Mouse (Mus musculus) midbrain, postnatal 0 days (tissue): ENCODE data around the gene Gm13030. TPM values are rescaled to one million over a fixed set of nuclear protein-coding genes. Genes with fewer than 3 reads are reported as not detected.

Experiments
- ATAC-seq: fragments of 200-750 bp; cut with Nextera tagmentation; 2 replicates; pipeline ENCODE4 v1.8.0; 2017; ENCODE audit warnings: moderate number of reproducible peaks, mild to moderate bottlenecking, moderate TSS enrichment, moderate library complexity; ENCODE audit not compliant: low FRiP score
- DNase-seq: peaks from one replicate; pipeline ENCODE4 v3.0.0-alpha.2; 2015; ENCODE audit warnings: low spot score
- H3K27ac ChIP-seq: fragments of 300-500 bp; sonication (generic); 2 replicates; pipeline ENCODE4 v1.5.1; 2014; ENCODE audit warnings: low read depth, mild to moderate bottlenecking, low read length, mixed read lengths
- H3K27me3 ChIP-seq: fragments of 300-500 bp; sonication (generic); 2 replicates; pipeline ENCODE4 v1.6.1; 2014; ENCODE audit warnings: low read length, control low read depth, mixed read lengths; ENCODE audit not compliant: insufficient read depth
- H3K36me3 ChIP-seq: fragments of 300-500 bp; sonication (generic); 2 replicates; pipeline ENCODE4 v1.6.1; 2014; ENCODE audit warnings: low read length, control low read depth, mixed read lengths; ENCODE audit not compliant: insufficient read depth
- H3K4me1 ChIP-seq: fragments of 300-500 bp; sonication (generic); 2 replicates; pipeline ENCODE4 v1.6.1; 2014; ENCODE audit warnings: mild to moderate bottlenecking, control low read depth, antibody characterized with exemption, low read length, mixed read lengths; ENCODE audit not compliant: insufficient read depth
- H3K4me2 ChIP-seq: fragments of 300-500 bp; sonication (generic); 2 replicates; pipeline ENCODE4 v1.6.1; 2014; ENCODE audit warnings: low read depth, mild to moderate bottlenecking, low read length, mixed read lengths; ENCODE audit not compliant: poor library complexity, severe bottlenecking
- H3K4me3 ChIP-seq: fragments of 300-500 bp; sonication (generic); 2 replicates; pipeline ENCODE4 v1.5.1; 2014; ENCODE audit warnings: low read depth, mild to moderate bottlenecking, low read length, moderate library complexity
- H3K9ac ChIP-seq: fragments of 300-500 bp; sonication (generic); replicated peaks from 2 replicates; pipeline ENCODE4 v1.6.1; 2014; ENCODE audit warnings: mild to moderate bottlenecking, low read length, moderate library complexity, mixed read lengths; ENCODE audit not compliant: poor library complexity, severe bottlenecking
- H3K9me3 ChIP-seq: fragments of 300-500 bp; sonication (generic); 2 replicates; pipeline ENCODE4 v1.6.1; 2016; ENCODE audit warnings: low read length, control low read depth
- CTCF ChIP-seq: IDR thresholded peaks from 2 replicates; pipeline ENCODE4 v1.5.1; 2016; ENCODE audit warnings: antibody characterized with exemption, mild to moderate bottlenecking
- WGBS: fragments of 180-500 bp; shearing (Covaris S2); extraction: QIAGEN DNeasy Blood & Tissue Kit; methylation state at CpG from one replicate; pipeline ENCODE4 v1.1.7; 2014; 5-methylcytosine and 5-hydroxymethylcytosine counted together
- polyA plus RNA-seq: library from polyadenylated mRNA; unstranded; fragments of >200 nt; fragmentation: Nextera tagmentation; extraction: Ambion mirVana; gene quantifications from 2 replicates; pipeline ENCODE4 v1.2.1, GENCODE M21; 2015
- total RNA-seq: library from RNA; depleted of rRNA; stranded (reverse); fragments of >200 nt; gene quantifications from 2 replicates; pipeline ENCODE4 v1.2.3, GENCODE M21; 2014; rRNA removed

Gm13030 gene
- total RNA-seq: not detected in 2 replicates
- polyA plus RNA-seq: not detected in 2 replicates

- no peak within 1 kb of the TSS for H3K4me2 ChIP-seq
- DNase-seq: no peak
- no peak for ATAC-seq
- TF ChIP-seq CTCF: no peak
- no peak within 1 kb of the TSS for H3K27ac ChIP-seq
- no peak within 1 kb of the TSS for H3K4me3 ChIP-seq
- no peaks in the 10 kb centered on the region for H3K9me3 ChIP-seq
- no peaks in the 10 kb centered on the region for H3K4me1 ChIP-seq
- 82% methylated on average over 6 of the region's 6 CpGs for WGBS
- no peak within 1 kb of the TSS for H3K9ac ChIP-seq
- no peaks in the 10 kb centered on the region for H3K27me3 ChIP-seq
- no peaks in the 10 kb centered on the region for H3K36me3 ChIP-seq
Measured at GRCm38 (mm10) chr4:138873864-138874263, at the start of gene Gm13030. Gene Gm13030 (minus strand): TSS chr4:138873964.

GRCm38 (mm10) chr4:138922131-138922459 lies 48.3 kb upstream of the Gm13030 start:
- 3% methylated on average over 11 of the region's 11 CpGs for WGBS
- Histone ChIP-seq H3K27me3 (no peaks in the 10 kb centered on the region), H3K9ac (0 out of 2 replicates have a peak overlapping the region, but pooled peaks have one; percentile 19), H3K27ac (no peak overlapping the region), H3K36me3 (no peaks in the 10 kb centered on the region), H3K4me3 (peak overlapping the region; percentile 30), H3K4me1 (0 out of 2 replicates have a peak, but pooled peaks cover 3% of the 10 kb centered on the region), H3K4me2 (peak overlapping the region; percentile 52), H3K9me3 (no peaks in the 10 kb centered on the region)
- TF ChIP-seq CTCF: peak; percentile 100
- peak; percentile 95 for DNase-seq
- ATAC-seq: peak; percentile 63

- peak; percentile 37 for TF ChIP-seq CTCF
- H3K4me2 ChIP-seq: peak overlapping the region; percentile 52
- no peak for DNase-seq
Measured at GRCm38 (mm10) chr4:138921254-138922130, 47.7 kb upstream of the Gm13030 start.

GRCm38 (mm10) chr4:138917282-138917681 lies 43.5 kb upstream of the Gm13030 start:
- H3K27ac ChIP-seq: no peak overlapping the region
- peak; percentile 36; the same call in 1 of the 2 replicates for TF ChIP-seq CTCF
- 85% methylated on average over 9 of the region's 9 CpGs for WGBS
- no peaks in the 10 kb centered on the region for H3K36me3 ChIP-seq
- ATAC-seq: no peak
- DNase-seq: no peak
- no peak overlapping the region for H3K4me3 ChIP-seq
- no peaks in the 10 kb centered on the region for H3K27me3 ChIP-seq
- no peak overlapping the region for H3K4me2 ChIP-seq
- H3K4me1 ChIP-seq: peaks cover 7% of the 10 kb centered on the region; the same call in 1 of the 2 replicates
- H3K9ac ChIP-seq: no peak overlapping the region
- H3K9me3 ChIP-seq: no peaks in the 10 kb centered on the region

More at GRCm38 (mm10) chr4:138921254-138922130, 47.7 kb upstream of the Gm13030 start:
- Histone ChIP-seq H3K27ac (no peak overlapping the region), H3K4me3 (peak overlapping the region; percentile 30), H3K36me3 (no peaks in the 10 kb centered on the region), H3K9me3 (no peaks in the 10 kb centered on the region), H3K9ac (0 out of 2 replicates have a peak overlapping the region, but pooled peaks have one; percentile 19), H3K4me1 (0 out of 2 replicates have a peak, but pooled peaks cover 3% of the 10 kb centered on the region), H3K27me3 (no peaks in the 10 kb centered on the region)
- WGBS: 31% methylated on average over 20 of the region's 20 CpGs
- peak; percentile 10; the same call in 1 of the 2 replicates for ATAC-seq

GRCm38 (mm10) chr4:138913797-138914196 lies 40.0 kb upstream of the Gm13030 start, which contains the start of gene Otud3:
Gene Otud3 (minus strand): TSS chr4:138913945.
- Histone ChIP-seq H3K4me2 (peak within 1 kb of the TSS; percentile 86), H3K4me3 (peak within 1 kb of the TSS; percentile 83), H3K9me3 (no peaks in the 10 kb centered on the region), H3K9ac (peak within 1 kb of the TSS; percentile 83), H3K27ac (peak within 1 kb of the TSS; percentile 73; the same call in 1 of the 2 replicates), H3K27me3 (no peaks in the 10 kb centered on the region), H3K4me1 (peaks cover 10% of the 10 kb centered on the region; the same call in 1 of the 2 replicates), H3K36me3 (0 out of 2 replicates have a peak, but pooled peaks cover 3% of the 10 kb centered on the region)
- peak; percentile 91 for ATAC-seq
- TF ChIP-seq CTCF: peak; percentile 86
- DNase-seq: peak; percentile 97
- 1% methylated on average over 39 of the region's 39 CpGs for WGBS
